In the genomic region with DNA sequence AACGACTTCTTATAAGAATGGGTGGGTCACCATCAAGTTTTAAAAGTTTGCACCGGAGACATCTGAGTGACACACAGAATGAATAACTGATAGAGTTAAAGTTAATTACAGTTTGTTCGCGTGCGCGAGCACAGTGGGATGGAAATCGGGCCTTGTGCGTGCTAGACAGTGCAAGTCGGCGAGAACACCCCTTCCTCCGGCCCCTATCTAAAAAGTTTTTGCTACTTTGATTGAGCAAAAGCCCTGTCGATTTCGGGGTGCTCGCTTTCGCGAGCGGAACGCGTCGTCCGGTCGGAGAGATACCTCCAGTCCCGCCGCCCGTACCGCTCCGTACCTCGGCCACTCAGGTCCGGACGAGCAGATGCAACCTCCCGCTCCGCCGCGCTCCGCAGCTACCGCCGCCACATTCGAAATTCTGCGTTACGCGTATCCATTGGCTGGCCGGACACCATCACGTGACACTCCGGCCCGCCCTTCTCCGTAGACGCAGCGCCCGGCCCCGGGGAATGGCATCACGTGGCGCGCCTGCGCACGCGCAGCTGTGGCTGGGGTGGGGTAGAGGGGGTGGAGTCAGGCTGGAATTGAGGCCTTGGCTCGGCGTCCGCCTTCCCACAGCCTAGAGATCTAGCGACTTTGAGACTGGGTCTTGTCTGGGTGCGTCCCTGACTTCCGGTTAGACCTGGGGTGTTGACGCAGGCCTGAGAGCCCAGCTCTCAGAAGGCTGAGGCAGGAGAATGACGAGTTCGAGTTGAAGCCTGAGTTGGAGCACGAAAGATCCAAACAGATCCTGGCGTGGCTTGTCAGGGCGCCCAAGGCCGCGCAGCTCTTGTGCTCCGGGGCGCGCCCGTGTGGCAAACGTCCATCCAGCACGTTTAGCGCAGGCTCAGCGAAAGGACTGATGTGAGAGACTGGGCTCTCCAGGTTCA, we compare ENCODE assay signal across 8 mouse cellular contexts. TPM values are rescaled to one million over a fixed set of nuclear protein-coding genes. Genes with fewer than 3 reads are reported as not detected.
DNase-seq lines count a peak whose midpoint lies in the region; ATAC-seq and TF ChIP-seq lines count a peak whose summit lies in the region.

A gene (minus strand): TSS at position 457 of the 926 bp plus-strand sequence.

- H3K4me3 ChIP-seq in embryonic facial prominence, embryonic 13.5 days = peak within 1 kb of the TSS; percentile 66
- H3K4me3 ChIP-seq in kidney, adult 2 months (ENCODE audit: insufficient read depth, low read depth, low read length) = peak within 1 kb of the TSS; percentile 68
- peak within 1 kb of the TSS; percentile 60 for H3K4me3 ChIP-seq in limb, embryonic 12.5 days (replicated peaks)
- peak within 1 kb of the TSS; percentile 53 for H3K4me3 ChIP-seq in midbrain, embryonic 15.5 days
- peak within 1 kb of the TSS; percentile 72 for H3K4me3 ChIP-seq in spleen, adult 2 months (ENCODE audit: extremely low read depth, insufficient read depth, insufficient read length)

- H3K27ac ChIP-seq in embryonic facial prominence, embryonic 13.5 days = peak within 1 kb of the TSS; percentile 98
- peak within 1 kb of the TSS; percentile 98 for H3K27ac ChIP-seq in kidney, adult 2 months (ENCODE audit: insufficient read depth, low read depth, low read length)
- H3K27ac ChIP-seq in limb, embryonic 12.5 days = peak within 1 kb of the TSS; percentile 98
- H3K27ac ChIP-seq in midbrain, embryonic 15.5 days = peak within 1 kb of the TSS; percentile 94
- H3K27ac ChIP-seq in spleen, adult 2 months (ENCODE audit: insufficient read depth, low read length) = peak within 1 kb of the TSS; percentile 96

- no peaks in the 10 kb centered on the region for H3K9me3 ChIP-seq in embryonic facial prominence, embryonic 13.5 days
- H3K9me3 ChIP-seq in limb, embryonic 12.5 days = no peaks in the 10 kb centered on the region
- no peaks in the 10 kb centered on the region for H3K9me3 ChIP-seq in midbrain, embryonic 15.5 days

- peak; percentile 99 for ATAC-seq in embryonic facial prominence, embryonic 13.5 days (ENCODE audit: insufficient number of reproducible peaks, insufficient read depth, low FRiP score, low TSS enrichment, low read depth)
- peak; percentile 100 for ATAC-seq in limb, embryonic 12.5 days (ENCODE audit: insufficient number of reproducible peaks, insufficient read depth, low FRiP score, low TSS enrichment, low read depth)
- ATAC-seq in midbrain, embryonic 15.5 days (replicated peaks) = peak; percentile 100

- peak within 1 kb of the TSS; percentile 85 for H3K9ac ChIP-seq in embryonic facial prominence, embryonic 13.5 days
- peak within 1 kb of the TSS; percentile 78 for H3K9ac ChIP-seq in limb, embryonic 12.5 days (replicated peaks)
- H3K9ac ChIP-seq in midbrain, embryonic 15.5 days = peak within 1 kb of the TSS; percentile 75

- peak; percentile 36 for TF ChIP-seq CTCF in kidney, adult 2 months (conservative IDR thresholded peaks at IDR 0.05; ENCODE audit: insufficient read depth, insufficient read length, low read depth, low read length)
- TF ChIP-seq CTCF in spleen, adult 2 months (IDR thresholded peaks at IDR 0.05; ENCODE audit: extremely low read depth, insufficient read depth, insufficient read length, insufficient replicate concordance) = peak; percentile 29; the same call in 1 of the 2 replicates

- peaks cover 21% of the 10 kb centered on the region for H3K36me3 ChIP-seq in embryonic facial prominence, embryonic 13.5 days
- H3K36me3 ChIP-seq in kidney, adult 2 months (ENCODE audit: control insufficient read depth, insufficient read depth, low read length) = no peaks in the 10 kb centered on the region
- peaks cover 26% of the 10 kb centered on the region for H3K36me3 ChIP-seq in limb, embryonic 12.5 days
- no peaks in the 10 kb centered on the region for H3K36me3 ChIP-seq in midbrain, embryonic 15.5 days (replicated peaks)
- H3K36me3 ChIP-seq in spleen, adult 2 months (ENCODE audit: control insufficient read depth, insufficient read depth, low read length) = no peaks in the 10 kb centered on the region

- peak within 1 kb of the TSS; percentile 71 for H3K4me2 ChIP-seq in embryonic facial prominence, embryonic 13.5 days
- H3K4me2 ChIP-seq in limb, embryonic 12.5 days = peak within 1 kb of the TSS; percentile 59
- peak within 1 kb of the TSS; percentile 90 for H3K4me2 ChIP-seq in midbrain, embryonic 15.5 days

- TF ChIP-seq POLR2A in kidney, adult 2 months (IDR thresholded peaks at IDR 0.05; ENCODE audit: low read depth, low read length) = peak; percentile 96
- peak; percentile 92 for TF ChIP-seq POLR2A in spleen, adult 2 months (IDR thresholded peaks at IDR 0.05; ENCODE audit: low read depth, low read length)

- DNase-seq in 3134 (ENCODE audit: extremely low read depth, insufficient read length, low spot score) = peak; percentile 99
- DNase-seq in adrenal gland, postnatal 36 days = peak; percentile 98
- DNase-seq in heart, adult 18-20 months = peak; percentile 97 to 98
- peak; percentile 98 for DNase-seq in kidney, adult 2 months
- peak; percentile 95 to 96 for DNase-seq in spleen, adult 2 months (ENCODE audit: low read depth in 1 of 2, low spot score in 2 of 2)

- peaks cover 11% of the 10 kb centered on the region; the same call in 1 of the 2 replicates for H3K4me1 ChIP-seq in embryonic facial prominence, embryonic 13.5 days
- no peaks in the 10 kb centered on the region; the same call in 1 of the 2 replicates for H3K4me1 ChIP-seq in kidney, adult 2 months (ENCODE audit: control insufficient read depth, insufficient read depth, low read length)
- peaks cover 2% of the 10 kb centered on the region; the same call in 1 of the 2 replicates for H3K4me1 ChIP-seq in limb, embryonic 12.5 days (replicated peaks)
- peaks cover 13% of the 10 kb centered on the region for H3K4me1 ChIP-seq in midbrain, embryonic 15.5 days
- H3K4me1 ChIP-seq in spleen, adult 2 months (ENCODE audit: control insufficient read depth, insufficient read depth, insufficient read length) = no peaks in the 10 kb centered on the region

- H3K27me3 ChIP-seq in embryonic facial prominence, embryonic 13.5 days = no peaks in the 10 kb centered on the region
- H3K27me3 ChIP-seq in kidney, adult 2 months (replicated peaks; ENCODE audit: control insufficient read depth, insufficient read depth, low read length) = no peaks in the 10 kb centered on the region
- no peaks in the 10 kb centered on the region for H3K27me3 ChIP-seq in limb, embryonic 12.5 days
- H3K27me3 ChIP-seq in midbrain, embryonic 15.5 days (replicated peaks) = no peaks in the 10 kb centered on the region
- no peaks in the 10 kb centered on the region for H3K27me3 ChIP-seq in spleen, adult 2 months (ENCODE audit: control insufficient read depth, insufficient read depth, low read length)

- under 1% methylated on average over 78 of the region's 78 CpGs for WGBS in embryonic facial prominence, embryonic 13.5 days
- WGBS in kidney, adult 2 months = under 1% methylated on average over 78 of the region's 78 CpGs
- WGBS in limb, embryonic 12.5 days = under 1% methylated on average over 78 of the region's 78 CpGs
- under 1% methylated on average over 78 of the region's 78 CpGs for WGBS in midbrain, embryonic 15.5 days
- WGBS in spleen, adult 2 months = under 1% methylated on average over 78 of the region's 78 CpGs

RNA-seq across cellular contexts. Expression of the gene that starts here (rescaled TPM):
- total RNA-seq in adrenal gland, postnatal 36 days (2021) = 1 to 10 TPM; 1.2 to 1.4 TPM
- polyA plus RNA-seq in embryonic facial prominence, embryonic 13.5 days (2015; fragmentation: Nextera tagmentation; extraction: Ambion mirVana) = 37.7 and 43.8 TPM in 2 replicates
- total RNA-seq in heart, adult 18-20 months (2021) = under 1 TPM; 0.30 to 0.31 TPM
- polyA plus RNA-seq in kidney, adult 2 months (2012; rRNA removed) = 0.03 and 0.07 TPM in 2 replicates
- polyA plus RNA-seq in limb, embryonic 12.5 days (2016; fragmentation: Nextera tagmentation; extraction: Ambion mirVana) = 43.2 and 43.5 TPM in 2 replicates
- polyA plus RNA-seq in midbrain, embryonic 15.5 days (2015; fragmentation: Nextera tagmentation; extraction: Ambion mirVana) = 4.1 and 4.7 TPM in 2 replicates
- 0.39 and 0.50 TPM in 2 replicates for polyA plus RNA-seq in spleen, adult 2 months (2012; rRNA removed)

Comparison
In these comparisons a context has a peak if more than half of its experiments do, and no peak if none do; other contexts are left out.
1. Peak in every context shown above with its lines: DNase-seq, ATAC-seq, H3K4me3 ChIP-seq and H3K27ac ChIP-seq.
2. Peak in DNase-seq in heart, adult 18-20 months; RNA of the gene not detected or under 1 TPM.
3. Peak in DNase-seq, H3K4me3 ChIP-seq and H3K27ac ChIP-seq in kidney, adult 2 months; RNA of the gene not detected or under 1 TPM.
4. Peak in DNase-seq, H3K4me3 ChIP-seq and H3K27ac ChIP-seq in spleen, adult 2 months; RNA of the gene not detected or under 1 TPM.